Comparison of ENCODE assay signal across 9 mouse cellular contexts in the genomic region with DNA sequence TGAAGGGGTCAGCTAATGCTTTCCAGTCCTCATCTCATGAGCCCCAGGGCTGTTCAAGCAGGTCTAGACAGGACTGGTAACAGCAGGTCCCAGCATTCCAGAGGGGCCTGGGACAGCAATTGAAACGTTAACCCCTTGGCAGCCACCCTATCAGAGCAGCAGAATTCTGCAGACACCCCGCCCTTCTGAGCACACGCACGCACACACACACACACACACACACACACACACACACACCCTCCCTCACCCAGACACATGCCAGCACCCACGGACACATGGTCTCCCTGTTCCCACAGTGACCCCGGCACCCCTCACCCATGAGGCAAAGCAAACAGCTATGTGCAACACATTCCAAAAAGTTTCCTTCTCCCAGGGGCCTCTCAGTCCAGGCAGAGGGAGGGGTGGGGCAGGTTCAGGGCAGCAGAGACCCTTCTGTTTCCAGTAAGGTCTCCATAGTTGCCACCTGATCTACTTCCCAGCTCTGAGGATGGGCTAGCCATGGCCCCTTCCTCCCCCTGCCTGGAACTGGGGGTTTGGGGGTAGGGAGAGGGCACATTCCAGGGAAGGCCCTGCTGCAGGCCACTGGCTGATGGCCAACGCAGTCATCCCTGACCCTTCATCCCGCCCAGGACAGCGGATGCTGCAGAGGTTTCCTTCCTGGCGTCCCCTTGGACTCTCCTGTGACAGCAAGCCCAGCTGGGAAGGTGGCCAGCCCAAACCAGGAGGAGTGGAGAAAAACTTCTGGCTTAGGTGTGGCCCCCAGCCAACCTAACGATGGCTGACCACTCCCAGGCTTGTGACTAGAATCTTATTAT. TPM values are rescaled to one million over a fixed set of nuclear protein-coding genes. Genes with fewer than 3 reads are reported as not detected.
DNase-seq lines count a peak whose midpoint lies in the region; ATAC-seq lines count a peak whose summit lies in the region.
"Had no signal": no experiment of that assay in that cellular context is flagged by ENCODE, and none has a peak within 500 bp of the region (broad histone marks: within the 10 kb centered on the region; RNA-seq: fewer than 3 reads in every experiment).

No protein-coding gene starts in this region.

- no peaks in the 10 kb centered on the region for H3K9me3 ChIP-seq in heart, embryonic 11.5 days (replicated peaks; ENCODE audit: control insufficient read depth, low read length)
- no peaks in the 10 kb centered on the region for H3K9me3 ChIP-seq in hindbrain, embryonic 13.5 days
- no peaks in the 10 kb centered on the region for H3K9me3 ChIP-seq in forebrain, embryonic 16.5 days (ENCODE audit: control insufficient read depth, low read length)

- peak overlapping the region; percentile 82 for H3K4me2 ChIP-seq in heart, embryonic 11.5 days
- no peak overlapping the region for H3K4me2 ChIP-seq in hindbrain, embryonic 13.5 days
- H3K4me2 ChIP-seq in forebrain, embryonic 16.5 days (ENCODE audit: low read length): no peak overlapping the region

- no peaks in the 10 kb centered on the region for H3K27me3 ChIP-seq in heart, embryonic 11.5 days (ENCODE audit: control insufficient read depth, insufficient read depth, low read length)
- H3K27me3 ChIP-seq in hindbrain, embryonic 13.5 days: peaks cover 56% of the 10 kb centered on the region
- H3K27me3 ChIP-seq in forebrain, embryonic 16.5 days (replicated peaks; ENCODE audit: control insufficient read depth, insufficient read depth, low read length): peaks cover 24% of the 10 kb centered on the region

- DNase-seq in ovary, postnatal 36 days (ENCODE audit: low spot score): peak; percentile 49
- DNase-seq in ovary, postnatal 10 days (ENCODE audit: low spot score): no peak
- DNase-seq in kidney, postnatal 25 days: peak; percentile 94 to 97
- DNase-seq in skeletal muscle tissue, adult 2 months (ENCODE audit: low read depth, low spot score): peak; percentile 42
- DNase-seq in left cerebral cortex, adult 18-20 months (ENCODE audit: low spot score in 2 of 2): no peak

- peaks cover 80% of the 10 kb centered on the region for H3K4me1 ChIP-seq in heart, embryonic 11.5 days (ENCODE audit: control insufficient read depth, insufficient read depth, low read length)
- H3K4me1 ChIP-seq in hindbrain, embryonic 13.5 days (replicated peaks): peaks cover 38% of the 10 kb centered on the region
- H3K4me1 ChIP-seq in forebrain, embryonic 16.5 days (replicated peaks; ENCODE audit: control insufficient read depth, insufficient read depth, low read length): peaks cover 17% of the 10 kb centered on the region

- H3K36me3 ChIP-seq in heart, embryonic 11.5 days (ENCODE audit: control insufficient read depth, insufficient read depth, low read length): no peaks in the 10 kb centered on the region
- H3K36me3 ChIP-seq in hindbrain, embryonic 13.5 days: no peaks in the 10 kb centered on the region
- no peaks in the 10 kb centered on the region for H3K36me3 ChIP-seq in forebrain, embryonic 16.5 days (ENCODE audit: control insufficient read depth, insufficient read depth)

- H3K27ac ChIP-seq in heart, embryonic 11.5 days (ENCODE audit: low read depth, low read length): peak overlapping the region; percentile 82
- H3K27ac ChIP-seq in hindbrain, embryonic 13.5 days: no peak overlapping the region
- no peak overlapping the region for H3K27ac ChIP-seq in forebrain, embryonic 16.5 days (ENCODE audit: low read length)

- ATAC-seq in heart, embryonic 11.5 days (replicated peaks; ENCODE audit: insufficient number of reproducible peaks, low FRiP score, low TSS enrichment): no peak
- no peak for ATAC-seq in hindbrain, embryonic 13.5 days (ENCODE audit: low FRiP score)
- no peak for ATAC-seq in forebrain, embryonic 16.5 days

- H3K4me3 ChIP-seq in heart, embryonic 11.5 days (ENCODE audit: low read depth, low read length): peak overlapping the region; percentile 25
- H3K4me3 ChIP-seq in hindbrain, embryonic 13.5 days: no peak overlapping the region
- H3K4me3 ChIP-seq in forebrain, embryonic 16.5 days (replicated peaks; ENCODE audit: low read length): no peak overlapping the region

- WGBS in heart, embryonic 11.5 days (ENCODE audit: insufficient replicate concordance): 30% methylated on average over 11 of the region's 11 CpGs
- WGBS in hindbrain, embryonic 13.5 days: 73% methylated on average over 11 of the region's 11 CpGs
- 74% methylated on average over 8 of the region's 11 CpGs for WGBS in forebrain, embryonic 16.5 days

- H3K9ac ChIP-seq in heart, embryonic 11.5 days (ENCODE audit: low read depth, low read length): peak overlapping the region; percentile 61
- no peak overlapping the region for H3K9ac ChIP-seq in hindbrain, embryonic 13.5 days
- no peak overlapping the region for H3K9ac ChIP-seq in forebrain, embryonic 16.5 days (replicated peaks; ENCODE audit: low read depth, low read length)

RNA-seq across cellular contexts. Expression of a gene that starts 2.8 kb away (rescaled TPM):
- 31.0 and 33.9 TPM in 2 replicates for polyA plus RNA-seq in heart, embryonic 11.5 days (2014; fragmentation: Nextera tagmentation; extraction: Ambion mirVana)
- polyA plus RNA-seq in hindbrain, embryonic 13.5 days (2015; fragmentation: Nextera tagmentation; extraction: Ambion mirVana): 7.5 and 7.6 TPM in 2 replicates
- 4.7 TPM in 2 replicates for polyA plus RNA-seq in forebrain, embryonic 16.5 days (2015; fragmentation: Nextera tagmentation; extraction: Ambion mirVana)
- 10 to 100 TPM; 10.5 to 19.5 TPM for total RNA-seq in left cerebral cortex, adult 18-20 months (2021)

RNA-seq across cellular contexts. Expression of a gene that starts 33.0 kb away (rescaled TPM):
- 0.07 and 0.20 TPM in 2 replicates for polyA plus RNA-seq in heart, embryonic 11.5 days (2014; fragmentation: Nextera tagmentation; extraction: Ambion mirVana)
- 0.60 and 1.0 TPM in 2 replicates for polyA plus RNA-seq in hindbrain, embryonic 13.5 days (2015; fragmentation: Nextera tagmentation; extraction: Ambion mirVana)
- 0.30 and 0.81 TPM in 2 replicates for polyA plus RNA-seq in forebrain, embryonic 16.5 days (2015; fragmentation: Nextera tagmentation; extraction: Ambion mirVana)
- total RNA-seq in left cerebral cortex, adult 18-20 months (2021): 1 to 10 TPM; 1.6 to 2.4 TPM

RNA-seq across cellular contexts. Expression of a gene that starts 50.0 kb away (rescaled TPM):
- not detected in 2 replicates for polyA plus RNA-seq in heart, embryonic 11.5 days (2014; fragmentation: Nextera tagmentation; extraction: Ambion mirVana)
- 0.67 and 1.4 TPM in 2 replicates for polyA plus RNA-seq in hindbrain, embryonic 13.5 days (2015; fragmentation: Nextera tagmentation; extraction: Ambion mirVana)
- polyA plus RNA-seq in forebrain, embryonic 16.5 days (2015; fragmentation: Nextera tagmentation; extraction: Ambion mirVana): 0.09 and 0.20 TPM in 2 replicates
- total RNA-seq in left cerebral cortex, adult 18-20 months (2021): not detected
- polyA plus RNA-seq: neural tube, embryonic 14.5 days had no signal

Comparison
In these comparisons a context has a peak if more than half of its experiments do, and no peak if none do; other contexts are left out.
1. DNase-seq: peak in ovary, postnatal 36 days (single experiment), kidney, postnatal 25 days (2 of 2) and skeletal muscle tissue, adult 2 months (single experiment); none in ovary, postnatal 10 days (single experiment) and left cerebral cortex, adult 18-20 months (0 of 2).